Mouse (Mus musculus): ENCODE measurements at regions not wholly inside any gene's neighbourhood (a gene's known extent, or its start where the extent isn't known, plus 50 kb on each side); places are given as distances from the start of the nearest gene placed in this dataset.

- no peak for DNase-seq
Observed at GRCm38 (mm10) chr2:43455158-43455873, 99.8 kb upstream of the Kynu start.

GRCm38 (mm10) chr2:43469161-43469560, 86.0 kb upstream of the Kynu start:
- DNase-seq: no peak

GRCm38 (mm10) chr2:43469893-43470292, 85.2 kb upstream of the Kynu start:
- no peak for DNase-seq

GRCm38 (mm10) chr2:43478494-43478893, 76.6 kb upstream of the Kynu start:
- no peak for DNase-seq

- no peak for DNase-seq
Observed at GRCm38 (mm10) chr2:43479871-43480270, 75.3 kb upstream of the Kynu start.
